Mouse (Mus musculus) midbrain, embryonic 11.5 days (tissue): ENCODE data around the gene Gm7075. TPM values are rescaled to one million over a fixed set of nuclear protein-coding genes. Genes with fewer than 3 reads are reported as not detected.
"Not testable (repeated sequence)": the region's sequence is repeated elsewhere in the genome, so short reads cannot be mapped to it uniquely, and the experiment has no call there.

Source experiments
- ATAC-seq: fragments of 200-750 bp; cut with Nextera tagmentation; 2 replicates; pipeline ENCODE4 v1.8.0; 2017; ENCODE audit warnings: moderate TSS enrichment, moderate library complexity; ENCODE audit not compliant: low FRiP score
- DNase-seq: peaks from one replicate; pipeline ENCODE4 v3.0.0; 2015; ENCODE audit warnings: low spot score; ENCODE audit errors: missing footprints
- H3K27ac ChIP-seq: fragments of 300-500 bp; sonication (generic); 2 replicates; pipeline ENCODE4 v1.5.1; 2014; ENCODE audit warnings: low read depth, low read length
- H3K27me3 ChIP-seq: fragments of 300-500 bp; sonication (generic); 2 replicates; pipeline ENCODE4 v1.6.1; 2014; ENCODE audit warnings: mild to moderate bottlenecking, low read length, moderate library complexity, mixed read lengths; ENCODE audit not compliant: control insufficient read depth, insufficient read depth
- H3K36me3 ChIP-seq: fragments of 300-500 bp; sonication (generic); 2 replicates; pipeline ENCODE4 v1.6.1; 2014; ENCODE audit warnings: mild to moderate bottlenecking, low read length, moderate library complexity, mixed read lengths; ENCODE audit not compliant: control insufficient read depth, insufficient read depth
- H3K4me1 ChIP-seq: fragments of 300-500 bp; sonication (generic); 2 replicates; pipeline ENCODE4 v1.6.1; 2014; ENCODE audit warnings: low read length; ENCODE audit not compliant: control insufficient read depth, insufficient read depth
- H3K4me2 ChIP-seq: fragments of 300-500 bp; sonication (generic); 2 replicates; pipeline ENCODE4 v1.6.1; 2014; ENCODE audit warnings: mild to moderate bottlenecking, moderate library complexity
- H3K4me3 ChIP-seq: fragments of 300-500 bp; sonication (generic); 2 replicates; pipeline ENCODE4 v1.5.1; 2014; ENCODE audit warnings: low read depth, low read length
- H3K9ac ChIP-seq: fragments of 300-500 bp; sonication (generic); 2 replicates; pipeline ENCODE4 v1.6.1; 2014; ENCODE audit warnings: low read length
- H3K9me3 ChIP-seq: fragments of 300-500 bp; sonication (generic); 2 replicates; pipeline ENCODE4 v1.6.1; 2016; ENCODE audit warnings: low read length; ENCODE audit not compliant: control insufficient read depth
- WGBS: fragments of 180-500 bp; shearing (Covaris S2); extraction: QIAGEN DNeasy Blood & Tissue Kit; methylation state at CpG from one replicate; pipeline ENCODE4 v1.1.7; 2014; 5-methylcytosine and 5-hydroxymethylcytosine counted together
- polyA plus RNA-seq: library from polyadenylated mRNA; unstranded; fragments of >200 nt; fragmentation: Nextera tagmentation; extraction: Ambion mirVana; gene quantifications from 2 replicates; pipeline ENCODE4 v1.2.1, GENCODE M21; 2014

Gm7075 gene
- polyA plus RNA-seq, 1 experiment from 2014 or later = not detected

DNA sequence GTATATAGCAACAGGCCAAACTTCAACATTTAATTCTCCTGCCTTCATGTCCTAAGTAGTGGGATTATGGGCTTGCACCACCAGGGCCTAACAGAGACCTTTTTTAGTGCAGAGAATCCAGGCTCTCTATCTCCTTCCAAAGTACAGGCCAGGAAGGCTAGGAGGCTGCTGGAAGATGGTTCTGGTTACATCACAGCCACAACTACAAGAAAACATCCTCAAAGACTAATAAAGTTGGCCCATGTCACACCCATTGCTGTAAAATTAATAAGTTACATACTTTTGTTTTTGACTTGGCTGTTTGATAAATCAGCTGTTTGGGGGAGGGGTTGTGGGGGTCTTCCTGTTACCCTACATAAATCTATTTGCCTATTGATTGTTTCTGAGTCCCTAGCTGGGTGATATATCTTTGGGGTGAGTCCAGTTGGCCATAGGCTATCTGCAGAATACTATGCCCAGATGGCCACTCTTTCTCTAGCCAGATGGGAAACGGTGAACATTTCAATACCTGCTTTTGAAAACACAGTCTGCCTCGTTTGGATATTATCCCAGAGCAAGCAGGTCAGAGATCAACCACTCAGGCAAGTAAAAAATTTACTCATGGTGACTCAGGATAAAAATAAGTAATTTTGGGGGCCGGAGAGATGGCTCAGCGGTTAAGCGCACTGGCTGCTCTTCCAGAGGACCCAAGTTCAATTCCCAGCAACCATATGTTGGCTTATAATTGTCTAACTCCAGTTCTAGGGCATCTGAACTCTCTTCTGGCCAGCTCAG lies 18.7 kb downstream of the Gm7075 start:
- Histone ChIP-seq H3K27me3 (no peaks in the 10 kb centered on the region), H3K4me1 (no peaks in the 10 kb centered on the region), H3K27ac (no peak overlapping the region), H3K9me3 (no peaks in the 10 kb centered on the region), H3K4me3 (no peak overlapping the region), H3K36me3 (no peaks in the 10 kb centered on the region), H3K9ac (no peak overlapping the region), H3K4me2 (no peak overlapping the region)
- WGBS = 84% methylated on average over 5 of the region's 5 CpGs
- ATAC-seq (no peak), DNase-seq (no peak)

DNA sequence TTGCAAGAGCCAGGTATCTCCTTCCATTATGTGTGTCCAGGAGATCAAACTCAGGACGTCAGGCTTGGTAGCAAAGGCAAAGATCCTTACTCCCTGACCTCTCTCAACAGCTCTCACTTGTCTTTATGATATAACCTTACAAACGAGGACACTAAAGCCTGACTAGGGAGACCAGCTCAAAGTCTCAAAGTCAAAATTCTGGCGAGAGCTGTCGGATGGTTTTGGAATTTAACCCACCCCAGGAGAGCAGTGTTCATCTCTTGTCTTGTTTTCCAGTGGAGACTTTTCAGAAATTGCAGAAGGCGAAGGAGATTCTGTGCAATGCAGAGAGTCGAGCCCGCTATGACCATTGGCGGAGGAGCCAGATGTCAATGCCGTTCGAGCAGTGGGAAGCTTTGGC lies 24.6 kb downstream of the Gm7075 start:
- ATAC-seq (no peak), DNase-seq (no peak)
- 92% methylated on average over 10 of the region's 10 CpGs for WGBS
- no peak overlapping the region for H3K4me2 ChIP-seq
- H3K27me3 ChIP-seq = no peaks in the 10 kb centered on the region
- no peak overlapping the region for H3K27ac ChIP-seq
- H3K9ac ChIP-seq = no peak overlapping the region
- H3K9me3 ChIP-seq = no peaks in the 10 kb centered on the region
- H3K4me1 ChIP-seq = no peaks in the 10 kb centered on the region
- no peaks in the 10 kb centered on the region for H3K36me3 ChIP-seq
- H3K4me3 ChIP-seq = no peak overlapping the region

DNA sequence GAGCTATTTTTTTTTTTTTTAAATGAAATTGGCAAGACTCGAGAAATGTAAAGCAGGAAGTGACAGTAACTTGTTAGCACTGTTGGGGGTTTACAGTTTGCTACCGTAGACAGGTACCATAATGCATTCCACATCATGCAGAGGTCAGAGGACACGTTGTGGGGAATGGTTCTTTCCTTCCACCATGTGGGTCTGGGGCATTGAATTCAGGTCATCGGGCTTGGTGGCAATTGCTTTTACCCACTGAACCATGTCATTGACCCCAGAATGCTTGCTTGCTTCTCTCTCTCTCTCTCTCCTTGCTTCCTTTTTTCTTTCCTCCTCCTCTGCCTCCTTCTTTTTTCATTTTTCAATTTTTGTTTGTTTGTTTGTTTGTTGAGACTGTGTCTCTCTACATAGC lies 32.6 kb downstream of the Gm7075 start:
- Histone ChIP-seq H3K4me1 (no peaks in the 10 kb centered on the region), H3K4me3 (no peak overlapping the region), H3K9ac (no peak overlapping the region), H3K27me3 (no peaks in the 10 kb centered on the region), H3K9me3 (no peaks in the 10 kb centered on the region), H3K27ac (no peak overlapping the region), H3K36me3 (no peaks in the 10 kb centered on the region), H3K4me2 (no peak overlapping the region)
- WGBS = 61% methylated on average over 4 of the region's 4 CpGs
- DNase-seq (peak; percentile 51), ATAC-seq (no peak)

DNA sequence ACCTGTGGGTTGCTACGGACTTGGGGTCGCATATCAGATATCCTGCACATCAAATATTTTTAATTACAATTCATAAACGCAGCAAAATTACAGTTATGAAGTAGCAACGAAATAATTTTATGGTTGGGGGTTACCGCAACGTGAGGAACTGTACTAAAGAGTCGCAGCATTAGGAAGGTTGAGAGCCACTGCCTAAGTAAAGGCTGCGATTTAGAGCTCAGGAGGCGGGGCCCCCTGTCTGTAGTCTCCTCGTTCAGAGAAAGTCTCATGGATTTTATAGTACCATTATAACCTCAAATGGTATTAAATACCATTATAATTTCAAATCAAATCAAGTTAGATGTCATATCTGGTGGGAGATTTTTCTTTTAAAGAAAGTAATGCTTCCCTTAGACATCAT lies 34.6 kb downstream of the Gm7075 start:
- peak overlapping the region; percentile 69 for H3K4me2 ChIP-seq

DNA sequence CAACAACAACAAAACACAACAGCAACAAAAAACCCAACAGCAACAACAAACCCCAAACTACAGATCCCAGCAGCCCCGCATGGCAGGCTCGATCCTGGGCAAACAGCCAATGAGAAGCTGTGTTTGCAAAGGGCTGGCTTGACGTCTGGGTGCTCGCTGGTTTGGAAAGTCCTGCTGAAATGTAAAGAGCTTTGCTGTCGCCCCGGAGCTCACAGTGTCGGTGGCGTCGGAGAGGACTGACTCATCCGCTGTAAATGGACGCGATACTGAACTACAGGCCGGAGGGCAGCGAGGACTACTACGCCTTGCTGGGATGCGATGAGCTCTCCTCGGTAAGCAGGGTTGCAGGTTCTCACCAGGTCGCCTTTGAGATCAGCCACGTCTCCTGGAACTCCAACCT lies 35.1 kb downstream of the Gm7075 start:
- Histone ChIP-seq H3K36me3 (no peaks in the 10 kb centered on the region), H3K9ac (peak overlapping the region; percentile 57), H3K4me2 (peak overlapping the region; percentile 69), H3K4me3 (peak overlapping the region; percentile 56), H3K27me3 (no peaks in the 10 kb centered on the region; the same call in 1 of the 2 replicates), H3K4me1 (peaks cover 5% of the 10 kb centered on the region; the same call in 1 of the 2 replicates), H3K27ac (no peak overlapping the region), H3K9me3 (no peaks in the 10 kb centered on the region)
- WGBS = under 1% methylated on average over 19 of the region's 19 CpGs
- peak; percentile 96 for DNase-seq
- peak; percentile 80 for ATAC-seq

More for the DNA sequence above, 34.6 kb downstream of the Gm7075 start:
- Histone ChIP-seq H3K9me3 (no peaks in the 10 kb centered on the region), H3K27me3 (no peaks in the 10 kb centered on the region), H3K4me1 (peaks cover under 1% of the 10 kb centered on the region; the same call in 1 of the 2 replicates), H3K36me3 (no peaks in the 10 kb centered on the region), H3K27ac (no peak overlapping the region), H3K9ac (peak overlapping the region; percentile 57), H3K4me3 (peak overlapping the region; percentile 56)
- no peak; the same call in 1 of the 2 replicates for ATAC-seq
- DNase-seq = peak; percentile 77
- 4% methylated on average over 10 of the region's 10 CpGs for WGBS

DNA sequence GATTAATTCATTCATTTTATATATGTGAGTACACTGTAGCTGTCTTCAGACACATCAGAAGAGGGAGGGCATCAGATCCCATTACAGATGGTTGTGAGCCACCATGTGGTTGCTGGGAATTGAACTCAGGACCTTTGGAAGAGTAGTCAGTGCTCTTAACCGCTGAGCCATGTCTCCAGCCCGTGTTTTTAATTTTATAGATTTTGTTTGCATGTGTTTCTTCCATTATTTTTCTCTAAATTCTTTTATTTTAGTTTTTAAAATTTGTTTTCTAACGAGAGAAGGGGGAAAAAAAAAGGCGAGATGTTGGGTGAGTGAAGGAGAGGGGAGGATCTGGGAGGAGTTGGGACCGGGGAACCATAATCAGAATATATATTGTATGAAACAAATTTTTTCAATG lies 35.7 kb downstream of the Gm7075 start:
- WGBS = 37% methylated on average over 5 of the region's 5 CpGs
- peak overlapping the region; percentile 69; the same call in 1 of the 2 replicates for H3K4me2 ChIP-seq
- not testable (repeated sequence) for H3K27me3 ChIP-seq, H3K27ac ChIP-seq, H3K36me3 ChIP-seq, DNase-seq, H3K4me1 ChIP-seq, H3K9me3 ChIP-seq, ATAC-seq
- H3K9ac ChIP-seq = peak overlapping the region; percentile 24; the same call in 1 of the 2 replicates
- peak overlapping the region; percentile 56; the same call in 1 of the 2 replicates for H3K4me3 ChIP-seq

DNA sequence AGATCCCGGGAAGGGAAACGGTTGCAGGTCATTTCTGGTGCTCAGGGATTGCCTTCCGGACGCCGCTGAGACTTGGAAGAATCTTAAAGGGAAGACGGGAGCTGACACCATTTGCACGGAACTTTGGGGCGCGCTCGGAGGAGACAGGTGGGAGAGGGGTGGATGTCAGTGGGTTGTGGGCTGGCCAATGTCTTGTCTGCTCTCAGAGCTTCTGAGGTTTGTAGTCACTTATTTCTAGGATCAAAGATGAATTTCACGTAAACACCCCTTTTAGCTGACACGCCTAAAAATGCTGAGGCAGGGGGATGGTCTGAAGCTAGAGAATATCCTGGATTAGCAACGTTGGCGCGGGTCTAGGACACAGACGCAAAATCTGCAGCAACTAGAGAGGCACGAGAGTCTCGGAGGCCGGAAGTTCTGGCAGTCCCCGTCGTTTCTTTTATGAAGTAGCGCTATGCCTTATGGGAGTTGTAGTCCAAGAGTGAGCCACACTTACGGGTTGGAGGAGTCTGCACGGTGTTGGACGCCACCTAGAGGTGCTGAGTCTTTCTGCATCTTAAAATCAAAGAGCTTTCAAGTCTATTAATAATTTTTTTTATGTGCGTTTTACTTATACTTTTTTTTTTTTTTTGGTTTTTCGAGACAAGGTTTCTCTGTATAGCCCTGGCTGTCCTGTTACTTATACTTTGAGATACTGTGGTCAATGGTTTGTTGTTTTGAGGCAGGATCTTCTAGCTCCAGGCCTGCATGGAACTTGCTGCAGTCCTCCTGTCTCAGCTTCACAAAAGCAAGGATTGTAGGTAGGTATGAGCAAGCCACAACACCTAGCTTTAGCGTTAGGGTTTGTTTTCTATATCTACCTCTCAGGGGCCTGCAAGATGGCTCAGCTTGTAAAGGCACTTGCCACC lies 39.0 kb downstream of the Gm7075 start, which contains the start of gene Dnajc12:
Dnajc12 (plus strand) TSS at position 72 of the 908 bp plus-strand sequence.
- peak; percentile 94 for ATAC-seq
- Histone ChIP-seq H3K4me1 (peaks cover 5% of the 10 kb centered on the region; the same call in 1 of the 2 replicates), H3K27me3 (no peaks in the 10 kb centered on the region; the same call in 1 of the 2 replicates), H3K27ac (no peak within 1 kb of the TSS), H3K36me3 (no peaks in the 10 kb centered on the region), H3K9me3 (no peaks in the 10 kb centered on the region), H3K9ac (peak within 1 kb of the TSS; percentile 67), H3K4me3 (peak within 1 kb of the TSS; percentile 51), H3K4me2 (peak within 1 kb of the TSS; percentile 87)
- under 1% methylated on average over 28 of the region's 28 CpGs for WGBS
- peak; percentile 98 for DNase-seq

DNA sequence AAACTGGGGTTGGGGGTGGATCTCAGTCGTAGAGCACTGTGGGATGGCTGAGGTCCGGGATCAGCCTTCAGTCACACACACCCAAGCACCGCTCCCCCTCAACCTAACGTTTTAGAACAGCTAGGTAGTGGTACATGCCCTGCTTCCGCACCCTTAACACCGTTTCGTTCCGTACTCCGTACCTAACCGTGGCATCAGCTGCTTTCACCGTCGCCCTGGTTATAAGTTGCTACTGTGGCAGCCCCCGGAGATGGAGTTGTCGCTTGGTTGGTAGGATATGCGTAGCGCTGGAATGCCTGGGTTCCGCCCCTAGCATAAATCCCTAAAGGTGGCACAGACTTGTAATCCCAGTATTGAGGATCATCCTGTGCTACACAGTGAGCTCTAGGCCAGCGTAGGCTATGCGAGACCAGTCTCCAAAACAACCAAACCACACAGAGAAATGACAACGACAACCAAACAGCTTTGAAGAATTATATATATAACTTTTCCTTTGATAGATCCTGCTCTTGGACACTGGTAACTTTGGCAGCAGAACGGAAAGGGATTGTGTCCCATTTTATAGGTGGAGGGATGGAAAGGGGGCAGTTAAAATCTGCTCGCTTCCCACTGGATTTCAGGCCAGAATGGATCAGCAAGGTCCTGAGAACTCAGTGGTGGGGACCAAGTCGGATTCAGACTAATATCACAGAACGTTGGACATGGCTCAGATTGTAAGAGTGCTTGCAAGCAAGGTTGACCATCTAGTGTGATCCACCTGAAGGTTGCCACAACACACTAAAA lies 39.9 kb downstream of the Gm7075 start, which contains the start of gene Sirt1:
Sirt1 (minus strand) TSS at position 207 of the 783 bp plus-strand sequence.
- Histone ChIP-seq H3K36me3 (no peaks in the 10 kb centered on the region), H3K9ac (peak within 1 kb of the TSS; percentile 67), H3K4me3 (peak within 1 kb of the TSS; percentile 51), H3K27me3 (no peaks in the 10 kb centered on the region; the same call in 1 of the 2 replicates), H3K4me1 (peaks cover 5% of the 10 kb centered on the region; the same call in 1 of the 2 replicates), H3K4me2 (peak within 1 kb of the TSS; percentile 87), H3K9me3 (no peaks in the 10 kb centered on the region), H3K27ac (no peak within 1 kb of the TSS)
- ATAC-seq = no peak
- DNase-seq = peak; percentile 92
- WGBS = 8% methylated on average over 24 of the region's 24 CpGs
